Mouse (Mus musculus): ENCODE data around the gene Sf3a3. TPM values are rescaled to one million over a fixed set of nuclear protein-coding genes. Genes with fewer than 3 reads are reported as not detected.

The Sf3a3 gene
- polyA plus RNA-seq, 1 experiment, result 40.4 TPM

- no peak for DNase-seq (ENCODE audit: low spot score)
Measured at GRCm38 (mm10) chr4:124781361-124781760, 66.8 kb downstream of the Sf3a3 start.

Other genes starting within 250 kb of the Sf3a3 start
- gene 3100002H09Rik, start 104.0 kb upstream of the Sf3a3 start, polyA plus RNA-seq (2012; rRNA removed), result not detected in 2 replicates
- 0.14 and 0.18 TPM in 2 replicates for gene Pou3f1, start 58.0 kb upstream of the Sf3a3 start, polyA plus RNA-seq (2012; rRNA removed)
- gene Utp11, start 21.2 kb upstream of the Sf3a3 start, polyA plus RNA-seq (2012; rRNA removed), result 31.6 and 32.9 TPM in 2 replicates
- 2.7 and 5.2 TPM in 2 replicates for gene Fhl3, start 14.1 kb upstream of the Sf3a3 start, polyA plus RNA-seq (2012; rRNA removed)
- gene Inpp5b, start 27.1 kb downstream of the Sf3a3 start, polyA plus RNA-seq (2012; rRNA removed), result 30.0 and 34.8 TPM in 2 replicates
- gene Mtf1, start 87.3 kb downstream of the Sf3a3 start, polyA plus RNA-seq (2012; rRNA removed), result 9.0 and 10.1 TPM in 2 replicates
- 32.5 and 47.3 TPM in 2 replicates for gene Yrdc, start 135.9 kb downstream of the Sf3a3 start, polyA plus RNA-seq (2012; rRNA removed)
- 32.4 and 37.5 TPM in 2 replicates for gene 1110065P20Rik, start 136.4 kb downstream of the Sf3a3 start, polyA plus RNA-seq (2012; rRNA removed)
- 0.65 and 0.76 TPM in 2 replicates for gene Maneal, start 147.4 kb downstream of the Sf3a3 start, polyA plus RNA-seq (2012; rRNA removed)
- gene Epha10, start 166.1 kb downstream of the Sf3a3 start, polyA plus RNA-seq (2012; rRNA removed), result not detected in 2 replicates
- gene 9930104L06Rik, start 222.3 kb downstream of the Sf3a3 start, polyA plus RNA-seq (2012; rRNA removed), result 17.4 and 17.8 TPM in 2 replicates
- 2.0 and 3.3 TPM in 2 replicates for gene Cdca8, start 224.5 kb downstream of the Sf3a3 start, polyA plus RNA-seq (2012; rRNA removed)

Measured in urinary bladder, adult 2 months (tissue).